Mouse (Mus musculus): ENCODE results near the gene Gm960. TPM values are rescaled to one million over a fixed set of nuclear protein-coding genes. Genes with fewer than 3 reads are reported as not detected.
A peak's percentile ranks its signal among the peaks of the same experiment; 100 is the strongest.

Gm960 gene
- polyA plus RNA-seq, 1 experiment, result 4.9 TPM

DNA sequence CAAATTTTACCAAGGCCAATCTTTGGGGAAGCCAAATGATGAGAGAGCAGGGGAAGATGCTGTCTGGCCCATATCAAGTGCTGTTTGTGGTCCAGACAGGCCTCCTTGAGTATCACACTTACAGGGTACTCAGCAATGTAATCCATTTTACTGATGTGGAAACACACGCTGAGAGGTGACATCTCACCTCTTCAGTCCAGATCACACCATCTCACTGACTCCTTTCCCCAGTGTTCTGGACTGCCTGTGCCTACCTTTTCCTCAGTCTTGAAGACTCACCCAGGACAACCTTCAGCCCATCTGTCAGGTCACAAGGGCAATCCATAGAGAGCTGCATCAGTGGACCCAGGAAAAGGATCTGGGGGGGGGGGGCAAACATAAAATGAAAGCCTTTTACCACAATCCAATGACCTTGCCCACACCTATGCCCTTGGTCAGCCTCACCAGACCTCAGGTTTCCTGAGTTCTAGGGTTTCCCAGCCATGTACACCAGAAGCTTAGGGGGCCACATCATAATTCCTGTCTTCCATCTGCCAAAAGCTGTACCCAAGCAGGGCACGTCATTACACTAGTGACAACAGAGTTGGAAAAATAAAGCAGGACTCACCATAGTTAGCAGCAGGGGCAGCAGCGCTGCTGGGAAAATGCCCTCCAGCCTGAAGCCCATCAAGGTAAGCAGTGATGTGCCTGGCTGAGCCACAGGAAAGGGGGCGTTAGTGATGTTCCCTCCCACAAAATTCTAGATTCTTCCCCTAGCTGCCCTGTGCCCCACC is 73.9 kb downstream of the Gm960 start:
- Histone ChIP-seq H3K4me3 (ENCODE audit: control insufficient read depth, low read depth, low read length) (peak overlapping the region; percentile 88), H3K27me3 (ENCODE audit: control insufficient read depth, insufficient read depth, low read length) (no peaks in the 10 kb centered on the region), H3K36me3 (ENCODE audit: control insufficient read depth, insufficient read depth, low read length) (no peaks in the 10 kb centered on the region; the same call in none of the 2 replicates), H3K4me1 (ENCODE audit: control insufficient read depth, insufficient read depth, low read length) (peaks cover 7% of the 10 kb centered on the region), H3K27ac (ENCODE audit: control insufficient read depth, insufficient read depth, low read depth, low read length) (peak overlapping the region; percentile 81)
- TF ChIP-seq CTCF (IDR thresholded peaks at IDR 0.05; ENCODE audit: control insufficient read depth, insufficient read depth, insufficient replicate concordance, low read depth, low read length) (no peak), POLR2A (IDR thresholded peaks at IDR 0.05; ENCODE audit: control insufficient read depth, low read depth, low read length) (no peak; the same call in 1 of the 2 replicates)

- Histone ChIP-seq H3K4me3 (ENCODE audit: control insufficient read depth, low read depth, low read length) (no peak overlapping the region), H3K36me3 (ENCODE audit: control insufficient read depth, insufficient read depth, low read length) (no peaks in the 10 kb centered on the region; the same call in none of the 2 replicates), H3K4me1 (ENCODE audit: control insufficient read depth, insufficient read depth, low read length) (peaks cover 7% of the 10 kb centered on the region), H3K27me3 (ENCODE audit: control insufficient read depth, insufficient read depth, low read length) (no peaks in the 10 kb centered on the region), H3K27ac (ENCODE audit: control insufficient read depth, insufficient read depth, low read depth, low read length) (no peak overlapping the region)
- TF ChIP-seq CTCF (IDR thresholded peaks at IDR 0.05; ENCODE audit: control insufficient read depth, insufficient read depth, insufficient replicate concordance, low read depth, low read length) (no peak), POLR2A (IDR thresholded peaks at IDR 0.05; ENCODE audit: control insufficient read depth, low read depth, low read length) (no peak)
Measured at GRCm38 (mm10) chr19:4624006-4624405, 74.5 kb downstream of the Gm960 start.

- no peak for TF ChIP-seq CTCF (IDR thresholded peaks at IDR 0.05; ENCODE audit: control insufficient read depth, insufficient read depth, insufficient replicate concordance, low read depth, low read length)
- TF ChIP-seq POLR2A (IDR thresholded peaks at IDR 0.05; ENCODE audit: control insufficient read depth, low read depth, low read length), result no peak
- H3K4me1 ChIP-seq (ENCODE audit: control insufficient read depth, insufficient read depth, low read length), result peaks cover 7% of the 10 kb centered on the region
- no peaks in the 10 kb centered on the region; the same call in none of the 2 replicates for H3K36me3 ChIP-seq (ENCODE audit: control insufficient read depth, insufficient read depth, low read length)
- no peak overlapping the region for H3K4me3 ChIP-seq (ENCODE audit: control insufficient read depth, low read depth, low read length)
- H3K27ac ChIP-seq (ENCODE audit: control insufficient read depth, insufficient read depth, low read depth, low read length), result no peak overlapping the region
- no peaks in the 10 kb centered on the region for H3K27me3 ChIP-seq (ENCODE audit: control insufficient read depth, insufficient read depth, low read length)
Measured at GRCm38 (mm10) chr19:4623419-4623818, 75.0 kb downstream of the Gm960 start.

GRCm38 (mm10) chr19:4622780-4623179 is 75.7 kb downstream of the Gm960 start:
- TF ChIP-seq POLR2A (IDR thresholded peaks at IDR 0.05; ENCODE audit: control insufficient read depth, low read depth, low read length) (no peak), CTCF (IDR thresholded peaks at IDR 0.05; ENCODE audit: control insufficient read depth, insufficient read depth, insufficient replicate concordance, low read depth, low read length) (no peak)

GRCm38 (mm10) chr19:4620721-4621120 is 77.7 kb downstream of the Gm960 start:
- H3K36me3 ChIP-seq (ENCODE audit: control insufficient read depth, insufficient read depth, low read length), result no peaks in the 10 kb centered on the region; the same call in none of the 2 replicates
- H3K4me1 ChIP-seq (ENCODE audit: control insufficient read depth, insufficient read depth, low read length), result peaks cover 12% of the 10 kb centered on the region
- H3K4me3 ChIP-seq (ENCODE audit: control insufficient read depth, low read depth, low read length), result no peak overlapping the region
- H3K27me3 ChIP-seq (ENCODE audit: control insufficient read depth, insufficient read depth, low read length), result no peaks in the 10 kb centered on the region
- TF ChIP-seq CTCF (IDR thresholded peaks at IDR 0.05; ENCODE audit: control insufficient read depth, insufficient read depth, insufficient replicate concordance, low read depth, low read length) (no peak), POLR2A (IDR thresholded peaks at IDR 0.05; ENCODE audit: control insufficient read depth, low read depth, low read length) (no peak)
- no peak overlapping the region for H3K27ac ChIP-seq (ENCODE audit: control insufficient read depth, insufficient read depth, low read depth, low read length)

More at GRCm38 (mm10) chr19:4622780-4623179, 75.7 kb downstream of the Gm960 start:
- H3K4me3 ChIP-seq (ENCODE audit: control insufficient read depth, low read depth, low read length), result no peak overlapping the region
- peaks cover 7% of the 10 kb centered on the region for H3K4me1 ChIP-seq (ENCODE audit: control insufficient read depth, insufficient read depth, low read length)
- H3K27ac ChIP-seq (ENCODE audit: control insufficient read depth, insufficient read depth, low read depth, low read length), result no peak overlapping the region
- H3K36me3 ChIP-seq (ENCODE audit: control insufficient read depth, insufficient read depth, low read length), result no peaks in the 10 kb centered on the region; the same call in none of the 2 replicates
- H3K27me3 ChIP-seq (ENCODE audit: control insufficient read depth, insufficient read depth, low read length), result no peaks in the 10 kb centered on the region

GRCm38 (mm10) chr19:4619461-4619860 is 79.0 kb downstream of the Gm960 start:
- TF ChIP-seq POLR2A (IDR thresholded peaks at IDR 0.05; ENCODE audit: control insufficient read depth, low read depth, low read length) (no peak), CTCF (IDR thresholded peaks at IDR 0.05; ENCODE audit: control insufficient read depth, insufficient read depth, insufficient replicate concordance, low read depth, low read length) (no peak)
- no peak overlapping the region for H3K4me3 ChIP-seq (ENCODE audit: control insufficient read depth, low read depth, low read length)

GRCm38 (mm10) chr19:4618183-4618582 is 80.3 kb downstream of the Gm960 start:
- Histone ChIP-seq H3K27ac (ENCODE audit: control insufficient read depth, insufficient read depth, low read depth, low read length) (no peak overlapping the region), H3K4me3 (ENCODE audit: control insufficient read depth, low read depth, low read length) (no peak overlapping the region), H3K4me1 (ENCODE audit: control insufficient read depth, insufficient read depth, low read length) (peaks cover 16% of the 10 kb centered on the region), H3K27me3 (ENCODE audit: control insufficient read depth, insufficient read depth, low read length) (no peaks in the 10 kb centered on the region), H3K36me3 (ENCODE audit: control insufficient read depth, insufficient read depth, low read length) (no peaks in the 10 kb centered on the region; the same call in none of the 2 replicates)
- TF ChIP-seq CTCF (IDR thresholded peaks at IDR 0.05; ENCODE audit: control insufficient read depth, insufficient read depth, insufficient replicate concordance, low read depth, low read length), result no peak
- no peak for TF ChIP-seq POLR2A (IDR thresholded peaks at IDR 0.05; ENCODE audit: control insufficient read depth, low read depth, low read length)

More at GRCm38 (mm10) chr19:4619461-4619860, 79.0 kb downstream of the Gm960 start:
- H3K27me3 ChIP-seq (ENCODE audit: control insufficient read depth, insufficient read depth, low read length), result no peaks in the 10 kb centered on the region
- peaks cover 15% of the 10 kb centered on the region for H3K4me1 ChIP-seq (ENCODE audit: control insufficient read depth, insufficient read depth, low read length)
- no peaks in the 10 kb centered on the region; the same call in none of the 2 replicates for H3K36me3 ChIP-seq (ENCODE audit: control insufficient read depth, insufficient read depth, low read length)
- H3K27ac ChIP-seq (ENCODE audit: control insufficient read depth, insufficient read depth, low read depth, low read length), result no peak overlapping the region
